Mouse (Mus musculus): ENCODE measurements around the gene Ckap5.

DNA sequence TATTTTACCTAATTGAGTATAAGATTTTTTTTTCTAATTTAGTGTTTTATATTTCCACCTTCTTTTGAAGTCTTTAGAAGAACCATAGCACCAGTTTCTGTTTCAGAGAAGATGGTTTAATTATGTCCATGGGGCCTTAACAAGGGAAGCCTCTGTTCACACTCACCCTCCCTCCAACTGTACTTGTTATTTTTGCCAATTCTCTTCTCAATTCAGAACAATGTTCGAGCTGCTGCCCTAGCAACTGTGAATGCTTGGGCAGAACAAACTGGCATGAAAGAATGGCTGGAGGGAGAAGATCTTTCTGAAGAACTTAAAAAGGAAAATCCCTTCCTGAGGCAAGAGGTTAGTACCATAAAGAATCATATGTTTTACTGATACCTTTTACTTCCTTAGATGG, 54.3 kb downstream of the Ckap5 start:
- TF ChIP-seq POLR2A (IDR thresholded peaks at IDR 0.05; ENCODE audit: insufficient read length, low read depth) (no peak), E2F4 (IDR thresholded peaks at IDR 0.05; ENCODE audit: insufficient read depth) (no peak), MYOG (IDR thresholded peaks at IDR 0.05; ENCODE audit: control insufficient read depth in 1 of 3, insufficient read depth in 1 of 3, insufficient read length in 2 of 3, low read depth in 2 of 3) (no peak), USF1 (IDR thresholded peaks at IDR 0.05; ENCODE audit: low read depth) (no peak), TCF12 (IDR thresholded peaks at IDR 0.05; ENCODE audit: insufficient read depth, poor library complexity, severe bottlenecking) (no peak), SRF (IDR thresholded peaks at IDR 0.05; ENCODE audit: control insufficient read depth, insufficient read length, low read depth) (no peak), MAX (IDR thresholded peaks at IDR 0.05; ENCODE audit: low read depth) (no peak), CEBPB (IDR thresholded peaks at IDR 0.05; ENCODE audit: insufficient read depth, poor library complexity, severe bottlenecking) (no peak), MYOD1 (IDR thresholded peaks at IDR 0.05; ENCODE audit: control insufficient read depth in 1 of 3, insufficient read length in 2 of 3, low read depth in 2 of 3) (no peak)
